Mouse (Mus musculus) ES-Bruce4 (cell line): ENCODE data around the gene Psmb5.

Experiments
- CTCF ChIP-seq: IDR thresholded peaks from one replicate; pipeline ENCODE4 v1.8.1; 2011; ENCODE audit warnings: low read depth, low read length
- POLR2A ChIP-seq: IDR thresholded peaks from one replicate; pipeline ENCODE4 v1.8.1; 2011; ENCODE audit warnings: low read length; ENCODE audit not compliant: insufficient read depth

GRCm38 (mm10) chr14:54583681-54584338, 34.0 kb downstream of the Psmb5 start:
- TF ChIP-seq CTCF, result peak; percentile 70
- no peak for TF ChIP-seq POLR2A
